Mouse (Mus musculus) midbrain, embryonic 15.5 days (tissue): ENCODE measurements at regions not wholly inside any gene's neighbourhood (a gene's known extent, or its start where the extent isn't known, plus 50 kb on each side); places are given as distances from the start of the nearest gene placed in this dataset.

Experiments
- ATAC-seq: fragments of 200-750 bp; cut with Nextera tagmentation; replicated peaks from 2 replicates; pipeline ENCODE4 v1.8.0; 2017; ENCODE audit warnings: moderate TSS enrichment
- H3K27ac ChIP-seq: fragments of 300-500 bp; sonication (generic); 2 replicates; pipeline ENCODE4 v1.5.1; 2015; ENCODE audit warnings: mild to moderate bottlenecking, inconsistent platforms
- H3K27me3 ChIP-seq: fragments of 300-500 bp; sonication (generic); replicated peaks from 2 replicates; pipeline ENCODE4 v1.6.1; 2015; ENCODE audit warnings: inconsistent platforms
- H3K36me3 ChIP-seq: fragments of 300-500 bp; sonication (generic); replicated peaks from 2 replicates; pipeline ENCODE4 v1.6.1; 2015; ENCODE audit warnings: inconsistent platforms
- H3K4me1 ChIP-seq: fragments of 300-500 bp; sonication (generic); 2 replicates; pipeline ENCODE4 v1.6.1; 2015; ENCODE audit warnings: inconsistent platforms
- H3K4me2 ChIP-seq: fragments of 300-500 bp; sonication (generic); 2 replicates; pipeline ENCODE4 v1.6.1; 2015; ENCODE audit warnings: inconsistent platforms, mild to moderate bottlenecking, moderate library complexity
- H3K4me3 ChIP-seq: fragments of 300-500 bp; sonication (generic); 2 replicates; pipeline ENCODE4 v1.5.1; 2015; ENCODE audit warnings: mild to moderate bottlenecking, inconsistent platforms
- H3K9ac ChIP-seq: fragments of 300-500 bp; sonication (generic); 2 replicates; pipeline ENCODE4 v1.6.1; 2015; ENCODE audit warnings: mild to moderate bottlenecking, inconsistent platforms
- H3K9me3 ChIP-seq: fragments of 300-500 bp; sonication (generic); 2 replicates; pipeline ENCODE4 v1.6.1; 2016; ENCODE audit warnings: inconsistent platforms
- WGBS: fragments of 180-500 bp; shearing (Covaris S2); methylation state at CpG from one replicate; pipeline ENCODE4 v1.1.7; 2015; ENCODE audit warnings: mixed read lengths; 5-methylcytosine and 5-hydroxymethylcytosine counted together

DNA sequence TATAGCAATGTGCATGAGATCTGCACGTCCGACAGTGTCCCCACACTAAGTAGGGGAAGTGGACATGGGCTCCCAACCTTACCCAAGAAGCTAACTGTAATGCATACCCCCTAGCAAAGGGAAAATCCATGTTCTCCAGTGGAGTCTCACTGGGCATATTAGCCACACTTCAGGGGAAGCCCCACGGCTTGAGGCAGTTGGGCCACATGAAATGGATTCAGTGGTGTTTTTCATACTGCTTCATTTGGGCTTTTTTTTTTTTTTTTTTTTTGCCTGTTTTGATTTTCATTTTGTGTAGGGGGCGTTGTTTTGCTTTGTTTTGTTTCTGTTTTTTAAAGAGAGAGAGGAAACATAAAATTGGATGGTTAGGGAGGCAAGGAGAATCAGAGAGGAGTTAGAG, 138.6 kb upstream of the Jmjd1c start:
- Histone ChIP-seq H3K4me3 (no peak overlapping the region), H3K4me1 (peaks cover 12% of the 10 kb centered on the region; the same call in 1 of the 2 replicates), H3K27ac (no peak overlapping the region), H3K4me2 (no peak overlapping the region), H3K36me3 (no peaks in the 10 kb centered on the region), H3K9me3 (no peaks in the 10 kb centered on the region), H3K27me3 (no peaks in the 10 kb centered on the region), H3K9ac (no peak overlapping the region)
- WGBS = 83% methylated on average over 4 of the region's 4 CpGs
- no peak for ATAC-seq
